Mouse (Mus musculus): ENCODE results near the gene Bcat1.

Bcat1 gene

GRCm38 (mm10) chr6:145052669-145053068 lies 23.3 kb downstream of the Bcat1 start:
- DNase-seq, result no peak

GRCm38 (mm10) chr6:145050899-145051298 lies 25.1 kb downstream of the Bcat1 start:
- DNase-seq, result no peak

- no peak for DNase-seq
Observed at GRCm38 (mm10) chr6:145048131-145048997, 27.6 kb downstream of the Bcat1 start.

GRCm38 (mm10) chr6:145047445-145047857 lies 28.5 kb downstream of the Bcat1 start:
- DNase-seq, result no peak

- DNase-seq, result no peak
Observed at GRCm38 (mm10) chr6:145046266-145046890, 29.6 kb downstream of the Bcat1 start.

- no peak for DNase-seq
Observed at GRCm38 (mm10) chr6:145044916-145045574, 30.9 kb downstream of the Bcat1 start.

- no peak for DNase-seq
Observed at GRCm38 (mm10) chr6:145040732-145041131, 35.3 kb downstream of the Bcat1 start.

- DNase-seq, result no peak
Observed at GRCm38 (mm10) chr6:145037626-145038025, 38.4 kb downstream of the Bcat1 start.

- DNase-seq, result no peak
Observed at GRCm38 (mm10) chr6:145035412-145035811, 40.6 kb downstream of the Bcat1 start.

- no peak for DNase-seq
Observed at GRCm38 (mm10) chr6:145030587-145030986, 45.4 kb downstream of the Bcat1 start.

GRCm38 (mm10) chr6:145023990-145024389 lies 52.0 kb downstream of the Bcat1 start:
- DNase-seq, result no peak

GRCm38 (mm10) chr6:145022966-145023725 lies 52.8 kb downstream of the Bcat1 start:
- DNase-seq, result no peak

GRCm38 (mm10) chr6:145022349-145022748 lies 53.6 kb downstream of the Bcat1 start:
- DNase-seq, result no peak

GRCm38 (mm10) chr6:145020553-145020952 lies 55.4 kb downstream of the Bcat1 start:
- DNase-seq, result no peak

GRCm38 (mm10) chr6:145018295-145018694 lies 57.7 kb downstream of the Bcat1 start:
- peak; percentile 89 for DNase-seq

GRCm38 (mm10) chr6:145017508-145017907 lies 58.5 kb downstream of the Bcat1 start:
- DNase-seq, result no peak

- no peak for DNase-seq
Observed at GRCm38 (mm10) chr6:145016639-145017038, 59.3 kb downstream of the Bcat1 start.

- no peak for DNase-seq
Observed at GRCm38 (mm10) chr6:145014944-145015343, 61.0 kb downstream of the Bcat1 start.

GRCm38 (mm10) chr6:145012699-145013098 lies 63.3 kb downstream of the Bcat1 start:
- no peak for DNase-seq

- no peak for DNase-seq
Observed at GRCm38 (mm10) chr6:145011141-145011540, 64.8 kb downstream of the Bcat1 start.

- peak; percentile 9 for DNase-seq
Observed at GRCm38 (mm10) chr6:145009859-145010818, 65.8 kb downstream of the Bcat1 start.

GRCm38 (mm10) chr6:145003459-145003858 lies 72.5 kb downstream of the Bcat1 start:
- no peak for DNase-seq
